In genomic region chr8:119591456-119591855, GRCm38 (mm10) we compare ENCODE assay signal across 17 mouse cellular contexts. TPM values are rescaled to one million over a fixed set of nuclear protein-coding genes. Genes with fewer than 3 reads are reported as not detected.
"Had no signal": no experiment of that assay in that cellular context is flagged by ENCODE, and none has a peak within 500 bp of the region (broad histone marks: within the 10 kb centered on the region; RNA-seq: fewer than 3 reads in every experiment).

No protein-coding gene starts in this region.

- H3K4me3 ChIP-seq: hindbrain, embryonic 15.5 days; left cerebral cortex, adult 2 months; limb, embryonic 10.5 days; lung, embryonic 15.5 days; megakaryocyte, embryonic 14.5 days; midbrain, embryonic 12.5 days; neural tube, embryonic 15.5 days had no signal

- H3K9ac ChIP-seq: hindbrain, embryonic 15.5 days; lung, embryonic 15.5 days; midbrain, embryonic 12.5 days; neural tube, embryonic 15.5 days had no signal

- H3K9me3 ChIP-seq: hindbrain, embryonic 15.5 days; limb, embryonic 10.5 days; lung, embryonic 15.5 days; megakaryocyte, embryonic 14.5 days; midbrain, embryonic 12.5 days; neural tube, embryonic 15.5 days had no signal

- H3K27ac ChIP-seq: hindbrain, embryonic 15.5 days; left cerebral cortex, adult 2 months; limb, embryonic 10.5 days; lung, embryonic 15.5 days; macrophage; midbrain, embryonic 12.5 days; neural tube, embryonic 15.5 days had no signal

- H3K4me2 ChIP-seq: hindbrain, embryonic 15.5 days; liver, embryonic 11.5 days; lung, embryonic 15.5 days; midbrain, embryonic 12.5 days; neural tube, embryonic 15.5 days had no signal

- H3K27me3 ChIP-seq: hindbrain, embryonic 15.5 days; lung, embryonic 15.5 days; midbrain, embryonic 12.5 days; neural tube, embryonic 15.5 days had no signal

- H3K4me1 ChIP-seq: hindbrain, embryonic 15.5 days; lung, embryonic 15.5 days; neural tube, embryonic 15.5 days had no signal

- DNase-seq: lung, postnatal 14 days; right cerebral cortex, adult 18-20 months; spleen, adult 18-20 months; thymus, adult 18-20 months; thymus, postnatal 14 days had no signal

- H3K36me3 ChIP-seq: hindbrain, embryonic 15.5 days; lung, embryonic 15.5 days had no signal

RNA-seq across cellular contexts. Expression of gene Dnaaf1, which starts 16.4 kb away (rescaled TPM):
- polyA plus RNA-seq: macrophage; neural tube, embryonic 11.5 days had no signal

RNA-seq across cellular contexts. Expression of gene Adad2, which starts 21.1 kb away (rescaled TPM):
- polyA plus RNA-seq: limb, embryonic 10.5 days; liver, embryonic 11.5 days; liver, embryonic 16.5 days; lung, embryonic 15.5 days; macrophage; neural tube, embryonic 11.5 days; stomach, embryonic 14.5 days had no signal
